ENCODE assay signal across 8 mouse cellular contexts in genomic region chr6:142701652-142702637, GRCm38 (mm10). TPM values are rescaled to one million over a fixed set of nuclear protein-coding genes. Genes with fewer than 3 reads are reported as not detected.
DNase-seq lines count a peak whose midpoint lies in the region; ATAC-seq and TF ChIP-seq lines count a peak whose summit lies in the region.

Gene Abcc9, minus strand, starts transcription at chr6:142702315.

- H3K4me1 ChIP-seq in heart, adult 2 months (ENCODE audit: control insufficient read depth, insufficient read depth, low read length) = no peaks in the 10 kb centered on the region; the same call in 1 of the 2 replicates
- H3K4me1 ChIP-seq in intestine, embryonic 16.5 days (ENCODE audit: control insufficient read depth, insufficient read depth, low read length) = peaks cover 12% of the 10 kb centered on the region

- no peaks in the 10 kb centered on the region for H3K79me2 ChIP-seq in heart, adult 2 months (replicated peaks; ENCODE audit: control insufficient read depth, insufficient read depth, low read length)

- peak; percentile 58 for TF ChIP-seq CTCF in heart, adult 2 months (IDR thresholded peaks at IDR 0.05)

- H3K9ac ChIP-seq in heart, adult 2 months (ENCODE audit: low read depth, low read length) = peak within 1 kb of the TSS; percentile 75
- peak within 1 kb of the TSS; percentile 66 for H3K9ac ChIP-seq in intestine, embryonic 16.5 days (ENCODE audit: low read depth, low read length)

- TF ChIP-seq EP300 in heart, adult 2 months (IDR thresholded peaks at IDR 0.05; ENCODE audit: insufficient read depth, low read depth, low read length) = no peak

- H3K36me3 ChIP-seq in heart, adult 2 months (ENCODE audit: control insufficient read depth, insufficient read depth, low read length) = peaks cover 6% of the 10 kb centered on the region; the same call in 1 of the 2 replicates
- no peaks in the 10 kb centered on the region for H3K36me3 ChIP-seq in intestine, embryonic 16.5 days (ENCODE audit: control insufficient read depth, insufficient read depth, low read length)

- no peaks in the 10 kb centered on the region for H3K9me3 ChIP-seq in intestine, embryonic 16.5 days (ENCODE audit: control insufficient read depth, low read length)

- H3K4me3 ChIP-seq in heart, adult 2 months = peak within 1 kb of the TSS; percentile 54
- H3K4me3 ChIP-seq in intestine, embryonic 16.5 days (ENCODE audit: low read length) = peak within 1 kb of the TSS; percentile 50

- TF ChIP-seq POLR2A in heart, adult 2 months (IDR thresholded peaks at IDR 0.05; ENCODE audit: insufficient read depth, low read depth, low read length) = peak; percentile 74

- H3K4me2 ChIP-seq in intestine, embryonic 16.5 days (ENCODE audit: low read depth, low read length) = peak within 1 kb of the TSS; percentile 67

- DNase-seq in adrenal gland, postnatal 14 days = peak; percentile 40
- peak; percentile 67 for DNase-seq in embryo, embryonic 9.5 days (ENCODE audit: extremely low spot score)
- peak; percentile 72 to 74 for DNase-seq in heart, adult 2 months
- DNase-seq in spleen, postnatal 36 days (ENCODE audit: low spot score in 2 of 2) = no peak
- no peak for DNase-seq in left cerebral cortex, adult 8-10 months (ENCODE audit: low spot score in 2 of 2)

- no peaks in the 10 kb centered on the region for H3K27me3 ChIP-seq in heart, adult 2 months (ENCODE audit: control insufficient read depth, insufficient read depth, low read length)
- no peaks in the 10 kb centered on the region for H3K27me3 ChIP-seq in intestine, embryonic 16.5 days (replicated peaks; ENCODE audit: control insufficient read depth, insufficient read depth, low read length)

- ATAC-seq in intestine, embryonic 16.5 days = peak; percentile 76
- peak; percentile 30; the same call in 1 of the 2 replicates for ATAC-seq in megakaryocyte progenitor cell, adult 5-6 weeks (replicated peaks; ENCODE audit: poor library complexity)
- no peak for ATAC-seq in megakaryocyte-erythroid progenitor cell, adult 5-6 weeks (replicated peaks; ENCODE audit: low FRiP score, low TSS enrichment, poor library complexity, severe bottlenecking)

- intact Hi-C loops in heart, adult 2 months (cut with DNase I) = loop anchor here (5.0 kb wide), 1 partner anchor 35 kb away; no protein-coding TSS in a partner anchor

- peak within 1 kb of the TSS; percentile 89 for H3K27ac ChIP-seq in heart, adult 2 months
- peak within 1 kb of the TSS; percentile 69 for H3K27ac ChIP-seq in intestine, embryonic 16.5 days (ENCODE audit: low read length)

- 5% methylated on average over 36 of the region's 36 CpGs for WGBS in heart, adult 2 months
- 8% methylated on average over 36 of the region's 36 CpGs for WGBS in intestine, embryonic 16.5 days

RNA-seq across cellular contexts. Expression of gene Abcc9, which starts in this region (rescaled TPM):
- total RNA-seq in adrenal gland, postnatal 14 days (2021) = 32.9 and 35.9 TPM in 2 replicates
- 100 to 1,000 TPM; 227 to 235 TPM for total RNA-seq in heart, adult 2 months (2021)
- polyA plus RNA-seq in heart, adult 2 months (2012; rRNA removed) = 57.8 and 100 TPM in 2 replicates
- polyA plus RNA-seq in intestine, embryonic 16.5 days (2015; fragmentation: Nextera tagmentation; extraction: Ambion mirVana) = 7.6 and 7.8 TPM in 2 replicates
- not detected in 2 replicates for total RNA-seq in megakaryocyte progenitor cell, adult 5-6 weeks (2015)
- total RNA-seq in megakaryocyte progenitor cell, adult 5-6 weeks (2017) = not detected in 2 replicates
- not detected in 2 replicates for total RNA-seq in megakaryocyte-erythroid progenitor cell, adult 5-6 weeks (2014; fragmentation: Nextera tagmentation)
- not detected in 2 replicates for total RNA-seq in megakaryocyte-erythroid progenitor cell, adult 5-6 weeks (2017)
- 1 to 10 TPM; 4.3 to 4.7 (median 4.4) TPM for total RNA-seq in left cerebral cortex, adult 8-10 months (2022)

Comparison
In these comparisons a context has a peak if more than half of its experiments do, and no peak if none do; other contexts are left out.
1. RNA of gene Abcc9 (total RNA-seq): 227 to 235 TPM in heart, adult 2 months, 32.9 to 35.9 TPM in adrenal gland, postnatal 14 days and 4.3 to 4.7 TPM in left cerebral cortex, adult 8-10 months; not detected in megakaryocyte progenitor cell, adult 5-6 weeks and not detected in megakaryocyte-erythroid progenitor cell, adult 5-6 weeks; every median in the first group is over 4 times any median in the second.
2. Peak in ATAC-seq in megakaryocyte progenitor cell, adult 5-6 weeks; RNA of the gene not detected or under 1 TPM.
3. DNase-seq: peak in adrenal gland, postnatal 14 days (single experiment), embryo, embryonic 9.5 days (single experiment) and heart, adult 2 months (2 of 2); none in spleen, postnatal 36 days (0 of 2) and left cerebral cortex, adult 8-10 months (0 of 2).